Mouse (Mus musculus) lung, adult 2 months (tissue): ENCODE results near the gene Cnpy1. TPM values are rescaled to one million over a fixed set of nuclear protein-coding genes. Genes with fewer than 3 reads are reported as not detected.

Source experiments
- DNase-seq: peaks from one replicate; pipeline ENCODE4 v3.0.0; 2022
- H3K4me1 ChIP-seq: fragments of 200-500 bp; 2 replicates; pipeline ENCODE4 v1.6.1; 2011; ENCODE audit warnings: low read length; ENCODE audit not compliant: control insufficient read depth, insufficient read depth
- H3K4me3 ChIP-seq: fragments of 200-500 bp; replicated peaks from 2 replicates; pipeline ENCODE3; 2011; ENCODE audit warnings: low read depth, mild to moderate bottlenecking, control low read depth, low read length; ENCODE audit errors: extremely low read depth
- CTCF ChIP-seq: fragments of 200-500 bp; IDR thresholded peaks from 2 replicates; pipeline ENCODE4 v1.5.1; 2011; ENCODE audit warnings: mild to moderate bottlenecking, low read length, control low read depth; ENCODE audit not compliant: insufficient read depth
- POLR2A ChIP-seq: fragments of 200-500 bp; IDR thresholded peaks from 2 replicates; pipeline ENCODE4 v1.6.1; 2011; ENCODE audit warnings: low read depth, mild to moderate bottlenecking, control low read depth, low read length, borderline replicate concordance; ENCODE audit errors: extremely low read depth
- WGBS: fragments of 180-500 bp; shearing (Covaris S2); methylation state at CpG from one replicate; pipeline ENCODE4 v1.1.7; 2018; 5-methylcytosine and 5-hydroxymethylcytosine counted together
- polyA plus RNA-seq: library from polyadenylated mRNA; depleted of rRNA; stranded (reverse); fragments of >200 nt; gene quantifications from 2 replicates; pipeline ENCODE4 v1.2.3, GENCODE M21; 2012

Cnpy1 gene
- polyA plus RNA-seq, 1 experiment = 0.04 TPM

DNA sequence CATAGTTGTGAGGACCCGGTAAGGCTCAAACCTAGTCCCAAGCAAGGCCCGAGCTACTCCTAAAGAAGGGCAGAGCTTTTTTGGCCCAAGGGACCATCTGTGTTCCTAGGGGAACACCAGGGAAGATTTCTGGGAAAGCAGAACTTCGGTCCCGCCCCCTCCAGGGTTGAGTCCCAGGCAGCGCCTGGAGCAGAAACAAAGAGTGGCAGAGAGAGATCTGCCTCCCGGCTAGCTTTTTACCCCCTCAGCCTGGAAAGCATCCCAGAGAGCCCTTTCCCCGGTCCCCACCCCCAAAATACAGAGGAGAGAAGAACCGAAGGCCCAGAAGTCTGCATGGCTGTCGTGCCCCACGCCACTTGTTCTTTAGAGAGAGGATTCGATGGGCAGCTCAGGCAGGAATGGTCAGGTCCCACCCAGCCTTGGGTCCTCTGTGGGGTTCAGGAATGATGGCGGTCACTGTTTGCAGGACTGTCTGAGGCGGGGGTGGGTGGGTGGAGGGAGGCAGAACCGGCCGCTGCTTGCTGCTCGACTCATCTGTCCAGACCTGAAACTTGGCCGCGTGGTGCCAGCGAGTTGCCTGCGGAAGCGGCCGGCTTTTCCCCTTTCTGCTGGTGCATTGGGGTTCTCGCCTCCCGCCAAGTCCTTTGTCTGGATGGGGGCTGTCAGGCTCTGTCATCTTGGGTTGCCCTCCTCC, 70.6 kb downstream of the Cnpy1 start:
- no peak for DNase-seq
- TF ChIP-seq POLR2A = no peak
- no peak for TF ChIP-seq CTCF
- no peaks in the 10 kb centered on the region for H3K4me1 ChIP-seq
- whole genome bisulfite sequencing = 3% methylated on average over 24 of the region's 24 CpGs
- no peak overlapping the region for H3K4me3 ChIP-seq

- Histone ChIP-seq H3K4me1 (no peaks in the 10 kb centered on the region), H3K4me3 (no peak overlapping the region)
- TF ChIP-seq POLR2A (no peak), CTCF (no peak)
- 4% methylated on average over 9 of the region's 9 CpGs for WGBS
- no peak for DNase-seq
Observed at GRCm38 (mm10) chr5:28174086-28174485, 71.5 kb downstream of the Cnpy1 start.

DNA sequence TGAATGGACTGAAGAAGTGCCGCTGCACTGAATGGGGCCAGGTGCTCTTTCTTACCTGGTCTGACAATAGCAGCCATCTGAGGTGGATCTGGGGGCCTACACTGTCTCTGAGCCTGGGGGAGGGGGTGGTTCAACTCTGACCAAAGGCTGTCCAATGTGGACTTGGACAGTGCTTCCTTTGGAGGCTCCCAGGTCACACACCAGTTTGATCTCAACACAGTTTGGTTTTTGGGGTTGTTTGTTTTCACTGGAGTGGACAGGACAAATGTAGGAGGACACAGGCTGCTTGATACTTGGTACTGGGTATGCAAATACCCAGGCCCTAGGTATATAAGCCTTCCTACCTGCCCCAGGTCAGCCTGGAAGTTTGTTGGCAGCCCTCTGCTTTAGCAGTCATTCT, 71.9 kb downstream of the Cnpy1 start:
- Histone ChIP-seq H3K4me1 (no peaks in the 10 kb centered on the region), H3K4me3 (no peak overlapping the region)
- TF ChIP-seq CTCF (no peak), POLR2A (no peak)
- WGBS = 10% methylated on average over 1 of the region's 1 CpGs
- DNase-seq = no peak

- DNase-seq = no peak
- Histone ChIP-seq H3K4me1 (no peaks in the 10 kb centered on the region), H3K4me3 (no peak overlapping the region)
- TF ChIP-seq POLR2A (no peak), CTCF (no peak)
- WGBS = 6% methylated on average over 4 of the region's 4 CpGs
Observed at GRCm38 (mm10) chr5:28172921-28173670, 72.5 kb downstream of the Cnpy1 start.

DNA sequence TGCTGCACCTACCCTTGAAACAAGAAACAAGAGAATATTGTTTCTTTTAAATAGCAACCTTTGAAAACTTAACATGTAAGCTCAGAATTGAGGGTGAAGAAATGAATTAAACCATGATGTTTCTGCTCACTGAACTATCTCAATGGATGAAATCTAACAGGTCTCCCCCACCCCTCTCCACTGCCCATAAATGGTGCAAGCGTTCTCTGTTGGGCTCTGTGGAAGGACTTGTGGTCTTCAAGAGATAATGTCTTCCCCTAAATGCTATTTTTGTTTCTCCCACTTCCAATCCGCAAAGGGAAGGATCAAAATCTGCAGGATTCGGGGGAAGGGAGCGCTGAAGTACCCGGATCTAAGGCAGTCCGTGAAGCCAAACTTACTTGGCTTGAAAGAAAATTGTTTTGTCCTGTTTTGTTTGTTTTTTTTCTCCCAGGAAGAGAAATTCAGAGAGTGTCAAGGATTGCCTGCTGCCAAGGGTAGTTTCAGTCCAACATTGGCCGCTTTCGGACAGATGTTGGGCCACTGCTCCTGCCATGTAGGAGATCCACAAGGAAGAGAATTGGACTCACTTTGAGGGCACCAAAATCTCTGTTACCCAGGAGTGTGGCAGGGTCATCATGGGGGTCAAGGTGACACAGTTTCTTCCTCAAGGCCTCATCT, 73.2 kb downstream of the Cnpy1 start:
- H3K4me3 ChIP-seq = no peak overlapping the region
- WGBS = 10% methylated on average over 8 of the region's 8 CpGs
- no peak for TF ChIP-seq POLR2A
- TF ChIP-seq CTCF = no peak
- DNase-seq = no peak
- H3K4me1 ChIP-seq = no peaks in the 10 kb centered on the region

DNA sequence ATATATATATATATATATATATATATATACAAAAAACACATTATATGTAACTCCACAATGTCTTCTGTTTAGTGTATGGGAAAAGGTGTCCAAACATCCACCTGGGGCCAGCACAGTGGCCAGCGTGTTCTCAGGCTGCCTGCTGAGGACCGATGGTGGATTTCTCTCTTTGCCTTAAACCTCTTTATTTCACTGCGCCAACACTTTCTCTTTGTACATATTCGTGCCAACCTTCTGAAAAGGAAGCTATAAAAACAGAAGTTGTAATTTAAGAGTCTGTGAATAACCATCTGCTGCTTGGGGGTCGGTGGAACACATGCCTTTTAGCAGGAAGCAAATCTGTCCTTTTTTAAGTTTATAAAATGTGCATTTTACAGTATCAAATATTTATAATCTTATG, 73.9 kb downstream of the Cnpy1 start:
- H3K4me3 ChIP-seq = no peak overlapping the region
- DNase-seq = no peak
- H3K4me1 ChIP-seq = no peaks in the 10 kb centered on the region
- WGBS = 15% methylated on average over 5 of the region's 5 CpGs
- no peak for TF ChIP-seq POLR2A
- TF ChIP-seq CTCF = no peak

DNA sequence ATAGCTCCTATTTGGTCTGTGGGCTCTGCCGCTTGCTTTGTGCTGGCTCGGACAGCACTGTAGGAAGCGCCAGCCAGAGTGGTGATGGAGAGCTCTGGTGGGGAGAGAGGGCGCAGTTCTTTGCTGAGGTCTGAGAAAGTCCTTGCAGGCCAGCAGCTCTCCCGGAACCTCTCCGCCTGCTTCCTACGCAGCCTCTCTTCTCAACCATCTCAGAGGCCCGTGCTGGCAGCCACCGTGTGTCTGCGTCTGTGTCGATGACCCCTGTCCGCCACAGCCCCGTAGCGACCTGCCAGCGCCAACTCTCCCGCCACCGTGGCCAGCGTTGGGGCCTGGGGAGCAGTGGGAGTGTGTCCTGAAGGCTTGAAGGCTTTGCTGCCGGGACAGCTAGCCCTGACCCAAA, 74.7 kb downstream of the Cnpy1 start:
- no peak for DNase-seq
- 10% methylated on average over 19 of the region's 19 CpGs for WGBS

DNA sequence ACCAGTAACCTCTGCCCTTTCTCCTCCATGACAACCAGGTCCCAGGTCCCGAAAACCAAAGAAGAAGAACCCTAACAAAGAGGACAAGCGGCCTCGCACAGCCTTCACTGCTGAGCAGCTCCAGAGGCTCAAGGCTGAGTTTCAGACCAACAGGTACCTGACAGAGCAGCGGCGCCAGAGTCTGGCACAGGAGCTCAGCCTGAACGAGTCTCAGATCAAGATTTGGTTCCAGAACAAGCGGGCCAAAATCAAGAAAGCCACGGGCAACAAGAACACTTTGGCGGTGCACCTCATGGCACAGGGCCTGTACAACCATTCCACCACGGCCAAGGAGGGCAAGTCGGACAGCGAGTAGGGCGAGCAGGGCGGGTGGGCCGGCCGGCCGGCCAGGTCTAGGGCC, 75.5 kb downstream of the Cnpy1 start:
- 13% methylated on average over 17 of the region's 17 CpGs for WGBS
- Histone ChIP-seq H3K4me1 (0 out of 2 replicates have a peak, but pooled peaks cover 3% of the 10 kb centered on the region), H3K4me3 (no peak overlapping the region)
- no peak for DNase-seq
- TF ChIP-seq CTCF (no peak), POLR2A (no peak)

More for the DNA sequence above, 74.7 kb downstream of the Cnpy1 start:
- TF ChIP-seq POLR2A (no peak), CTCF (no peak)
- 0 out of 2 replicates have a peak, but pooled peaks cover 3% of the 10 kb centered on the region for H3K4me1 ChIP-seq
- no peak overlapping the region for H3K4me3 ChIP-seq

DNA sequence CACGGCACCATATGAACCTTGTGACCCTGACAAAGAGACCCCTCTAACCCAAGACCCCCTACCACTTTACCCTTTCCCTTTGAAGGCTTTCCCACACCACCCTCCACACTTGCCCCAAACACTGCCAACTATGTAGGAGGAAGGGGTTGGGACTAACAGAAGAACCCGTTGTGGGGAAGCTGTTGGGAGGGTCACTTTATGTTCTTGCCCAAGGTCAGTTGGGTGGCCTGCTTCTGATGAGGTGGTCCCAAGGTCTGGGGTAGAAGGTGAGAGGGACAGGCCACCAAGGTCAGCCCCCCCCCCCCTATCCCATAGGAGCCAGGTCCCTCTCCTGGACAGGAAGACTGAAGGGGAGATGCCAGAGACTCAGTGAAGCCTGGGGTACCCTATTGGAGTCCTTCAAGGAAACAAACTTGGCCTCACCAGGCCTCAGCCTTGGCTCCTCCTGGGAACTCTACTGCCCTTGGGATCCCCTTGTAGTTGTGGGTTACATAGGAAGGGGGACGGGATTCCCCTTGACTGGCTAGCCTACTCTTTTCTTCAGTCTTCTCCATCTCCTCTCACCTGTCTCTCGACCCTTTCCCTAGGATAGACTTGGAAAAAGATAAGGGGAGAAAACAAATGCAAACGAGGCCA, 76.3 kb downstream of the Cnpy1 start:
- 10% methylated on average over 5 of the region's 5 CpGs for WGBS
- H3K4me1 ChIP-seq = peaks cover 3% of the 10 kb centered on the region; the same call in 1 of the 2 replicates
- no peak overlapping the region for H3K4me3 ChIP-seq
- TF ChIP-seq CTCF (no peak), POLR2A (no peak)
- DNase-seq = no peak
